Mouse (Mus musculus): Measurements from ENCODE around the gene Fabp1.

Fabp1 gene

DNA sequence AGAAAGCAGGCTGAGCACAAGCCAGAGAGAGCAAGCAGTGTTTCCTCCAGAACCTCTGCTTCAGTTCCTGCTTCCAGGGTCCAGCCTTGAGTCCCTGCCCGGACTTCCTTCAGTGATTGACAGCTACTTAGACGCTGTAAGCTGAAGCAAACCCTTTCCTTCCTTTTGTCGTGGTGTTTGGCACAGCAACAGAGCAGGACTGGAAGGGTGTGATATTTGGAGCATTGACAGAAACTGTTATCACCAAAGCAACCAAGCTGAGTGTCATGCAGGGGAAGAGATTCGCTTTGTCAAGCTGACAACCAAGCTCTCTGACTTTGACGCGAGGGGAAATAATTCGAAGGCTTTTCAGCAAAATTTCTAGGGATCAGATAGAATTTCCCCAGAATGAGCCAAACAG is 12.3 kb downstream of the Fabp1 start:
- DNase-seq (ENCODE audit: low spot score in 2 of 2), result no peak

DNA sequence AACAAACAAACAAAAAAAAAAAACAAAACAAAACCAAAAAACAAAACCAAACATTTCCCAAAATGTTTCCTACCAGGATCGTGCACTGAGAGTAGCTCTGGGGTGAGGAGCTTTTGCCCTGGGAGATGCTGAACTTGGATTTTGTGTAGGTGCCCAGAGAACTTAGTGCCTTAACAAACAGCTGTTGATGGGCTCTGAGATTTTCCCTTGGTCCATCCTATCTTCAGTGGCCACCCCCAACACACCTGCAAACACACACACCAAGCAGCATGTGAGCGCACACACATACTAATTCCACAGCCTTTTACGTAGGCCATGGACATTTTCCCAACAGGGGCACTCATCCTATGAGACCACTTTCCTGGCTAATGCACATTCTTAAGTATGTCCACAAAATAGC is 12.8 kb downstream of the Fabp1 start:
- DNase-seq (ENCODE audit: low spot score in 2 of 2), result no peak

DNA sequence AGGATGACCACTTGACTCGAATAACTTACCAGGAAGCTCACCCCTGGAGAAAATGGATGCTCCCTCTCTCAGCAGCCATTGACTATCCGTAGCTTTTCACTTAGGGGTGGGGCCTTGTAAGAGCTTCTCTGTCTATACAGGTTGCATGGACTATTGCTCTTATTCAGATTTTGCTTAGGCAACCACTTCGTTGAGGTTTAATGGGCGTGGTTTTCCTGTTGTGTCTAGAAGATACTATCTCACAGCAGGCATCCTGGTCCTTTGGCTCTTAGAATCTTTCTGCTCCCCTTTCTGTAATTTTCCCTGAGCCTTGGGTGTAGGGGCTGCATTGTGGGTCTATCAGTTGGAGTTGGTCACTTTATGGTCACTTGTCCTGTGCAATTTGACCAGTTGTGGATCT is 21.9 kb downstream of the Fabp1 start:
- no peak for DNase-seq (ENCODE audit: low spot score in 2 of 2)

DNA sequence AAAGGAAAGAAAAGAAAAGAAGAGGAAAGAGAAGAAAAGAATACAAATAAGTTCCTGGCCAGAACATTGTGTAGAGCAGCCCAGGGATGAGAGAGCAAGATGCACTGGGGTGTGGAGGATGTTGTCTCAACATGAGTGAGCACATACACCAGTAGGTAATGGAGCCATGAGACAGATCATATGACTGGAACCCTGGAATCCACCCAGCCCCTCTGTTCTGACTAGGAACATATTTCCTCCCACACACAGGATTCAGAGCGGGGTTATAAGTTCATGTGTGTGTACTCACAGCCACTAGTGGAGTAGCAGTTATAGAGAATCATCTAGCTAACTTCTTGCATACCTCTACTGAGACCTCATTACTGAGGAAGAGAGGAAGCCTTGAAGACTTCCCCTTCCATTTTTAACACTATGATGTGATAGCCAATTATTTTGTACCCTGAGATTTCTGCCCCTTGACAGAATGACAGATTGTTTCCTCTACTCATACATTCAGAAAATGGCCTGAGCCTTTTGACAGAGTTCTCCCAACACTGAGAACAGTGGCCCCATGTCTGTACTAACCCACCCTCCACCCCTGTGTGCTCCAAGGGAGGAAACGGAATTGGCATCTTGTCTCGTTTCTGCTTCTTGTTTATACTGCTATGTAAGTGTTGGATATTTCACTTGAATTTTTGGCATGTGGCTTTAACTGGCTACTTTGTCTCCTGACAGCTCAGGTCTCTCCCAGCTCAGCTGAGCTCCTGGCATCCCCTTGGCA is 24.7 kb downstream of the Fabp1 start:
- no peak for DNase-seq (ENCODE audit: low spot score in 2 of 2)

DNA sequence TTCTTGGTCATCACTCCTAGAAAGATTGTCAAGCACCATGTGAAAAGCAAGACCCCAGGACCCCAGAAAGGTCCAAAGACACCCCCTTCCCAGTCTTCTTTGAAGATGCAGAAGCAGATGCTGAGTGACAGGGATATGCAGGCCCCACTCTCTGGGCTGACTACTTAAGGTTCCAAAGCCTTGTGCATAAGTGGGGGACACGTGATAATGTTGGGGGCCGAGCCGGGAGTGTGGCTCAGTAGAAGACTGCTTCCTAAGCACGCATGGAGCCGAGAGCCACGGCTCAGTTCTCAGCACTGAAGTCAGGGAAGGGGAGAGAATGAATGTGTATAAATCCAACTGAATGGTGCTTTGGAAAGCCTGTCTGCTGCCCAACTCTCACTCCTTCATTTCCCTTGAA is 26.9 kb downstream of the Fabp1 start:
- no peak for DNase-seq (ENCODE audit: low spot score in 2 of 2)

DNA sequence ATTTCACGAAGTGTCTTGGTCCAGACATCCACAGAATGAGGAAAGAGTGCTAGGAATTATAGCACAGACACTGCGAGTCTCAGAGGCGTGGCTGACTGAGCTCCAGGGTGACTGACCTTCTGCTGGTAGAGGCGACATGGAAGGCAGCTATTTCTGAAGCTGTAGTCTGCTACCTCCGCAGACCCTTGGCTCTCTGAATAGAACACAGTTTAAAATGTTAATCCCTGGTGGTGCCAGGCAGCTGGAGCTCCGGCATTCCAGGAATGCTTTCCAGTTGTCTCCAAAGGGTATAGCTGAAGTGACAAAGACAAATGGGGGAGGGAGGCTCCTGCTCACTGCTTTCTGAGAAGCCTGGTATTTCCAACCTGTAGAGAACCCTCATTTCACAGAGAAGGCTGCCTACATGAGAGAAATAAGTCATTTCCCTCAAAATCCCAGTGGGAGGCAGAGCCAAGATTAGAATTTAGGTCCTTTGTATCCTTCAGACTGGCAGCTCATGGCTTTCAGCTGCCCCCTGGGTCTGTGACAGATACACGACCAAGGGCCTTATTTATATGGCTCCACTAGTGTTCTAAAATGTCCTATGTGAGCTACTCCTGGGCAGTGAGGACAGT is 27.6 kb downstream of the Fabp1 start:
- DNase-seq (ENCODE audit: low spot score in 2 of 2), result no peak

DNA sequence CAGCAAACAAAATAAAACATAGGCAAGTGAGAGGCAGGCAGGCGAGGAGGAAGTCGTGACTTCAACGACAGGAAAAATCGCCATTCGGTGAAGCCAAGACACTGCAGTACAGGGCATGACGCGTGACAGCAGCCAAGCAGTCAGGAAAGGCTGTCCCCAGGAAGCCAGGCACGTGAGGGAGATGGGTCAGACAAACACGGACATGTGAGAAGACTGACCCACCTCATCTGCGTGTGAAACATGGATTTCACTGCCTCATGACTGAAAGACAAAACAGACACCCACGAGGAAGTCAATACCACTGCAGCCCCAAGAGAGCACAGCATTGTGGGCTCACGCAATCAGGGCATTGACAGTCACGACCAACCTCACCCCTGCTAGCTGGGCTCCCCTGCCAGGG is 35.5 kb downstream of the Fabp1 start:
- no peak for DNase-seq (ENCODE audit: low spot score in 2 of 2)

DNA sequence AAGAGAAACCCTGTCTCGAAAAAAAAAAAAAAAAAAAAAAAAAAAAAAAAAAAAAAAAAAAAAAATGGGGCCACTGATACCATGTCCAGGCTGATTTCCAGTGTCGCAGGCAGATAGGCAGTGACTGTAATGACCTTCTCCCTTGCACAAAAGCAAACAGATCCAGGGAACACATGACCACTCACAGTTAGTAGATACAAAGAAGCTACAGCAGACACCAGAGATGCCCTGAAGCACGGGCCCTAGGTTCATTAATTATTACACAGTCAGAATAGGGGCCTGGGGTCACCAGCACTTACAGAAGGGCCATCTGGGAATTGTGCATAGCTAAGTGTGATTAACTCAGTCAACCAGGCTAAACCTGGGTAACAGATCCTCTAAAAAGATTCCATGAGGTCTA is 36.3 kb downstream of the Fabp1 start:
- no peak for DNase-seq (ENCODE audit: low spot score in 2 of 2)

DNA sequence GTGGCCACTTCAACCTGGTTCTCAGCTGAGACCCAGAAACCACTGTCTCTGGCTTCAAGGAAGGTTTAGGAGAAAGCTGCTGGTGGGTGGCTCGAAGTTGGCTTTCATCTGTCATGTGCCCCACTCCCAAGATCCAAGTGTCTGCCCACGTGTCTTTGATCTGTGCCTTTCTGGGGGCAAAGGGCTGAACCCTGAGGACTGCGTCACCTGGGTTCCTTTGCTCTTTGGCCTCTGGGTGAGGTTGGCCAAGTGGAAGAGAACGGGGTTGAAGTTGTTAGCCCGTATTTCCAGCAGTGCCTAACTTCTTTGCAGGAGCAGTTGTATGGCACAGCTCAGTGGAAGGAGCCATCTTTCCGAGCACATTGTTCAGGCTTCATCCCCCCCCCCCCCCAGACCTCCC is 36.9 kb downstream of the Fabp1 start:
- DNase-seq (ENCODE audit: low spot score in 2 of 2), result no peak

DNA sequence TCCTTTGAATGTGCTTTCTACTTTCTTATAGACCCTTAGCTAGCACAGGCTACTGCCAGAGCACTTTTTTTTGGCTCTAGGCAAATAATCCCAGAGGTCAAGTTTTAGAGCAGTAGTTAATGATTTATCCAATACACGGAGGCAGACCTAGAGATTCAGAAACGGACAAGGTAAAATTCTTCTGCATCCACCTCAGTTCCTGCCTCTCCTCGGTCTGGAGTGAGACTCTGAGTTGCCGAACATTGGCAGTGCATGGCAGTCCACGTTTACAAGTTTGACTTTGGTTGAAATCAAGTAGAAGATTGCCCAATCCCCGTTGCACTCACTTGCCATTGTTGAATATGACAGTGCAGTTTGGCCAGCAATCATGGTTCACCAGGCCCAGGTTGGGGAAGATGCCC is 37.4 kb downstream of the Fabp1 start:
- DNase-seq (ENCODE audit: low spot score in 2 of 2), result no peak

DNA sequence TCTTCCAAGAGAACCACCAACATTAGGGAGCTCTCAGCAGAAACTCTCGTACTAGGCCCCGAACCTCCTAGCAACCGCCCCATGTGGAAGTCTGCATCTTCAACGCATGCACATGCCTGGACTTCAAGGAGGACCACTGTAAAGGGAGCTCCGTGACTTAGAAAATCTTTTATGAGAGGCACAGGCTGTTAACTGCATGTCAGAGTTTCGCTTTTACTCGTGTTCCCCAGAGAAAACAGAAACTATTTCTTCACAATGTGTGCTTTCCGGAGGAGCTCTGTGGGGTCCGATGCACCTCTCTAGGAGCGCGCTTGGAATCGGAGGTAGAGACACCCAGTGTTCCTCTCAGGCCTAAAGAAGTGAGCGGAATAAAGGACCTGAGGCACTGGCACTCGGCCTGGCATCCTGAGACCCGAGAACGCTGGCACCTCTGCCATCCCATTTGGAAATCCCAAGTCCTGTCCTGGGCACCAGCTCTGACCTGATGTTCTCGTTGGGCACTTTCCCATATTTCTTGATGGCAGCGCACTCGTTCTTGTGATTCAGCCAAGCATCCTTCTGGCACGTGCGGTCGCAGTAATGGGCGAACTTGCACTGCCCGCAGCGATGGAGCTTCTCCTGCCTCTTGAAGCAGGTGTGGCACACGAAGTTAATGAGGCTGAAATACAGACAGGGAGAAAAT is 39.6 kb downstream of the Fabp1 start:
- DNase-seq (ENCODE audit: low spot score in 2 of 2), result no peak

DNA sequence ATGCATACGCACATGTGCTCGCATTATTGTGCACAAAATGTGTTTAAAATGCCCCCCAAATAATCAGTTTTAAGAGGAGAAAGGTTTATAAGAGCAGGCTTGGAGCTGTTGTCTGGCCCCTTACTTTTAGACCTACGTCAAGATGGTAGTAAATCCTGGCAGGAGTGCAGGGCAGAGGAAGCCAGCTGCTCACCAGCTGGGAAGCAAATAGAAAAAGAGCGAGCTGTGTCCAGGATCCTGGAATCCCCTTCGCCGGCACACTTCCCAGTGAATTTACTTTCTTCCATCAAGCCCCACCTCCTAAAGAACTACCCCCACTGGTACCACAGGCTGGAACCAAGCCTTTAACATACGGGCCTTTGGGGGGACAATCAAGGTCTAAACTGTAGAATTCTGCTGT is 41.2 kb downstream of the Fabp1 start:
- no peak for DNase-seq (ENCODE audit: low spot score in 2 of 2)

DNA sequence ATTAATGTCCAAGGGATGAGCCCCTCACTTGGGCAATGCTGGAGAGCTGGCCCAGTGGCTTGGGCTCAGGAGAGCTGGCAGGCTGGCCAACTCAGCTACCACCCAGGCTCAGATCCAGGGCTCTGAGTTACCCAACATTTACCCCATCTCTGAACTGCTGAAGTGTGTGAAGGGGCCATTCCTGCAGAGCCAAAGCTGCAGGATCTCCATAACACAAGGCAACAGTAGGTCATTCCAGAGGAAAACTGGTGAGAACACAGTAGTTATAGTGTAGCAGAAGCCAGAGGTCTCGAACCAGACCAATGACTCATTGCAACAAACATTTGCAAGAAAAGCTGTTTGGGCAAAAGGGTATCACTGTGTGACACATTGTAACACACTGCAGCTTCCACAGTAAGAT is 43.2 kb downstream of the Fabp1 start:
- DNase-seq (ENCODE audit: low spot score in 2 of 2), result no peak

DNA sequence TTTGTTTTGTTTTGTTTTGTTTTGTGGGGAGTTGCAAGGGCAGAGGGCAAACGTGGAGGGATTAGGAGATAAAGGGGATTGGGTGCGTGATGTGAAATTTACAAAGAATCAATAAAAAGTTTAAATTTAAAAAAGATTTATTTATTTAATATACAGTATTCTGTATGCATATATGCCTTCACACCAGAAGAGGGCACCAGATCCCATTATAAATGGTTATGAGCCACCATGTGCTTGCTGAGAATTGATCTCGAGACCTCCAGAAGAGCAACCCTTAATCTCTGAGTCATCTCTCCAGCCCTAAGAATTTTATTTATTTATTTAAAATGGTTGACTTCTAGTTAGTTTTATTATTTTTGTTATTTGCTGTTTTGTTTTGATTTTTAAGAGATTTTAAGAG is 43.6 kb downstream of the Fabp1 start:
- DNase-seq (ENCODE audit: low spot score in 2 of 2), result no peak

DNA sequence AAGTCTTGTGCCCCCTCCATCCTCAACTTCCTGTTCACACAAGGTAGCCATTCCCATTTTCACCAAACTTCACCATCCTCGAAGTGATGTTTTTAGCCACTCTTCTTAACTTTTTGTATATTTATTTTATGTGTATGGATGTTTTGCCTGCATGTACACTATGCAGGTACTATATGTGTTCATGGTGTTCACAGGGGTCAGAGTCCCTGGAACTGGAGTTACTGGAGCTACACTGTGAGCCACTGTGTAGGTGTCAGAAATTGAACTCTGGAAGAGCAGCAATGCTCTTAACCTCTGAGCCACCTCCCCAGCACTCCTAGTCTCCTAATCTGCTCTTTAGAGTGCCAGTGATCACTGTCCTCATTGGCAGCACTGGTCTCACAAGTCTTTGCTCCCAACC is 48.8 kb downstream of the Fabp1 start:
- no peak for DNase-seq (ENCODE audit: low spot score in 2 of 2)

DNA sequence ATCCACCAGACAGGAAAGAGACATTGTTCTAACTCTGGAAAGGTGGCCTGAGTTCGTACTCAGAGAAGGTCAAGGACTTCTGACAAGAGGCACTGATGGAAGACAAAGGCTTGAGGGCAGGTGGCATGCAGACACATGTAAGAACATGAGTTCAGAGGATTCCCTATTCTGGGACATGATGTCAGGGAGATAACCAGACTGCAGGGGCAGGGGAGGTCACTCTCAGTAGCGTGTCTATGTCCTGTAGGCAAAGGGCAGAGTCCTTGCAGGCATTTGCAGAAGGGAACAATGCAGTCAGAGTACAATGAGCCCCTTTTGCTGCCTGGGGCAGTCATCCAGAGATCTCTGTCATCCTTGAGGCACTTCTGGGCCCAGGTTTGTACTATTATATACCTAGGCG is 50.0 kb downstream of the Fabp1 start:
- DNase-seq (ENCODE audit: low spot score in 2 of 2), result no peak

DNA sequence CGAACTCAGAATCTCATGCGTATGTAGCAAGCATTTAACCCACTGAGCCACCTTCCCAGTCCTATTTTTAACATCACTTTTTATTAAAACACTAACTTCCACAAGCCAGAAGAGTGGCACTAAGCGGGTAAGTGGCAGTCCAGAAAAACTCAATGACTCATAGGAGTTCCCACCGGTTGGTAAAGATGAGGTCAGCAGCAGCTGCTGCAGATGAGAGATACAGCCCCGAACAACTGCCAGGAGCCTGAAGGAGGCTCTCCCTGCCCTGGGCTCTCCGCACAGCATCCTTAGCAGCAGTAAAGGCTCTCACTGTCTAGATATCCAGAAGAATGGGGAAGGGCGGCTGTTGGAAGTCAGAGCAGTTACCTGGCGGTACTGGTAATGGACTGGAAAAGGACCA is 51.3 kb downstream of the Fabp1 start:
- no peak for DNase-seq (ENCODE audit: low spot score in 2 of 2)

DNA sequence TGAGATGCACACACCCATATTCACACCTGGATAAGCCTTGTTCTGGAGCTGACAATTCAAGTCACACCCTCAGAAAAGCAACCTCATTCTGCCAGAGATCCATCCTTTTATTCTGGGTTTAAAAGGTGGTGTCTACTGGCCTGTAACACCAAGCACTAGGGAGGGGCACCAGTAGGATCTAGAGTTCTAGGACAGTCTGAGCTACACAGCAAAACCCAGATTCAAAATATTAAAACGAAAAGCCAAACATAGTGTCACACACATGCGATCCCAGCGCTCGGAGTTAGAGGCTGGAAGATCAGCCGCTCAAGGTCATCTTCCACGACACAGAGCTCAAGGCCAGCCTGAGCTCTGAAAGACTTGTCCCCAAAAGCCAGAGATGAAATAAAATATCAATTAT is 54.8 kb downstream of the Fabp1 start:
- no peak for DNase-seq (ENCODE audit: low spot score in 2 of 2)
